Mouse (Mus musculus) stomach, postnatal 0 days (tissue): Measurements from ENCODE around the gene Fbxo8. TPM values are rescaled to one million over a fixed set of nuclear protein-coding genes. Genes with fewer than 3 reads are reported as not detected.
A peak's percentile ranks its signal among the peaks of the same experiment; 100 is the strongest.

Experiments used
- ATAC-seq: fragments of 200-750 bp; cut with Nextera tagmentation; 2 replicates; pipeline ENCODE4 v1.8.0; 2017; ENCODE audit not compliant: low FRiP score, low TSS enrichment
- DNase-seq: peaks from one replicate; pipeline ENCODE4 v3.0.0-alpha.2; 2016; ENCODE audit warnings: low spot score
- H3K27ac ChIP-seq: fragments of 300-500 bp; sonication (generic); replicated peaks from 2 replicates; pipeline ENCODE4 v1.5.1; 2014; ENCODE audit warnings: mild to moderate bottlenecking, control low read depth
- H3K27me3 ChIP-seq: fragments of 300-500 bp; sonication (generic); 2 replicates; pipeline ENCODE4 v1.6.1; 2014; ENCODE audit warnings: low read length; ENCODE audit not compliant: control insufficient read depth, insufficient read depth
- H3K36me3 ChIP-seq: fragments of 300-500 bp; sonication (generic); 2 replicates; pipeline ENCODE4 v1.6.1; 2014; ENCODE audit warnings: low read length, mixed read lengths; ENCODE audit not compliant: control insufficient read depth, insufficient read depth
- H3K4me1 ChIP-seq: fragments of 300-500 bp; sonication (generic); replicated peaks from 2 replicates; pipeline ENCODE4 v1.6.1; 2014; ENCODE audit warnings: antibody characterized with exemption; ENCODE audit not compliant: control insufficient read depth, insufficient read depth
- H3K4me2 ChIP-seq: fragments of 300-500 bp; sonication (generic); replicated peaks from 2 replicates; pipeline ENCODE4 v1.6.1; 2014; ENCODE audit warnings: low read depth, mild to moderate bottlenecking, control low read depth, moderate library complexity
- H3K4me3 ChIP-seq: fragments of 300-500 bp; sonication (generic); 2 replicates; pipeline ENCODE4 v1.5.1; 2014; ENCODE audit warnings: low read depth, low read length, control low read depth
- H3K9ac ChIP-seq: fragments of 300-500 bp; sonication (generic); 2 replicates; pipeline ENCODE4 v1.6.1; 2014; ENCODE audit warnings: mild to moderate bottlenecking, low read length, control low read depth, mixed read lengths
- H3K9me3 ChIP-seq: fragments of 300-500 bp; sonication (generic); 2 replicates; pipeline ENCODE4 v1.6.1; 2016; ENCODE audit warnings: low read length; ENCODE audit not compliant: control insufficient read depth
- CTCF ChIP-seq: IDR thresholded peaks from 2 replicates; pipeline ENCODE4 v1.5.1; 2016; ENCODE audit warnings: antibody characterized with exemption, low read depth, mild to moderate bottlenecking, moderate library complexity
- EP300 ChIP-seq: optimal IDR thresholded peaks from 2 replicates; pipeline ENCODE3; 2016; ENCODE audit warnings: antibody characterized with exemption
- WGBS: fragments of 180-500 bp; shearing (Covaris S2); extraction: QIAGEN DNeasy Blood & Tissue Kit; methylation state at CpG from one replicate; pipeline ENCODE4 v1.1.7; 2014; 5-methylcytosine and 5-hydroxymethylcytosine counted together
- microRNA-seq: library from miRNA; unstranded; fragments of <30 nt; microRNA quantifications from one replicate; pipeline ENCODE4, GENCODE M21; 2016
- polyA plus RNA-seq: library from polyadenylated mRNA; unstranded; fragments of >200 nt; fragmentation: Nextera tagmentation; extraction: Ambion mirVana; gene quantifications from 2 replicates; pipeline ENCODE4 v1.2.1, GENCODE M21; 2015

The Fbxo8 gene
- polyA plus RNA-seq, 1 experiment from 2014 or later: 38.9 TPM

DNA sequence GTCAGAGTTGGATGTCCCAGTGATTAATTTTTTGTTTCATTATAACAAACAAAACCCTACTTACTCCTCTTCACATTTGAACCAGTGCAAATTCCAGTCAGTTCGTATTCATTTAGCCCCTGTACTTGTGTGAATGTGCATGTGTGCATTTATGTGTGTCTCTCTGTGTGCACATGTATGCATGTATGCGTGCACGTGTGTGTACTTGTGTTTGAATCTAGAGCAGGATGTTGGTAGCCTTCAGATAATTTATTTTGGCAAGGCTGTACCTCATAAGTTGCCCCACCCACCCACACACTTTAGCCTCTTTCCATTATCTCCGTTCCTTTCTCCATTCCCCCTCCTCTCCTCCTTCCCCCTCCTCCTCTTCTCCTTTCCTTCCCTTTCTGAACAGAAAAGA, 70.2 kb downstream of the Fbxo8 start:
- ATAC-seq (no peak), DNase-seq (no peak)
- no peak overlapping the region for H3K27ac ChIP-seq
- H3K9ac ChIP-seq: no peak overlapping the region
- H3K4me1 ChIP-seq: no peaks in the 10 kb centered on the region
- H3K9me3 ChIP-seq: no peaks in the 10 kb centered on the region
- no peak overlapping the region for H3K4me3 ChIP-seq
- no peak overlapping the region for H3K4me2 ChIP-seq
- H3K36me3 ChIP-seq: no peaks in the 10 kb centered on the region
- TF ChIP-seq CTCF: no peak
- TF ChIP-seq EP300: no peak
- no peaks in the 10 kb centered on the region for H3K27me3 ChIP-seq
- 36% methylated on average over 4 of the region's 4 CpGs for WGBS

DNA sequence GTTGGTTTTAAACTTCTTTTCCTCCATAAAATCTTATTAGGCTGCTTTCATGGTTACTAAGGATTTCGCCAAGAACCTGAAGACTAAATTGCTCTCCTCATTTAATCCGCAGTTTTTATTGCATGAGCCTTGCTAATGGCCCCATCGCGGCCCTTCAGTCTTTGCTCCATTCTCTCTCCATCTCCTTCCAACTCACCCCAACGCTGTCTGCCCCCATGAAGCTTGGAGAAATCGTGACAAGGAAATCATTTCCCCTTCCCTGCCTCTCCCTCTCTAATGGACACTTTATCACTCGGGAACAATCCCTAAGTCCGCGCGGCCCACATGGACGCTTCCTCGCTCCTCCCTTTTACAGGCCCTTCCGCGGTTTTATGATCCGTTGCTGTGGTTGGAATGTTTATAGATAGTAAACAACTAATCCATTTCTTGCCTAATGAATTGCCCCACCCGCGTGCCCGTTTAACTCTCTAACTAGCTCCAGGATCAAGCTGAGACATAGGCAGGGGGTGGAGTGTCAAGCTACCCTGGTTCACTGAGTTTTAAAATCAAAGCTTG, 71.7 kb downstream of the Fbxo8 start:
- no peaks in the 10 kb centered on the region for H3K4me1 ChIP-seq
- peak overlapping the region; percentile 32 for H3K4me2 ChIP-seq
- no peaks in the 10 kb centered on the region for H3K9me3 ChIP-seq
- WGBS: 16% methylated on average over 18 of the region's 18 CpGs
- no peak overlapping the region for H3K27ac ChIP-seq
- ATAC-seq (no peak), DNase-seq (no peak)
- no peak for TF ChIP-seq CTCF
- no peak overlapping the region for H3K4me3 ChIP-seq
- H3K27me3 ChIP-seq: no peaks in the 10 kb centered on the region
- no peak overlapping the region for H3K9ac ChIP-seq
- no peaks in the 10 kb centered on the region for H3K36me3 ChIP-seq

DNA sequence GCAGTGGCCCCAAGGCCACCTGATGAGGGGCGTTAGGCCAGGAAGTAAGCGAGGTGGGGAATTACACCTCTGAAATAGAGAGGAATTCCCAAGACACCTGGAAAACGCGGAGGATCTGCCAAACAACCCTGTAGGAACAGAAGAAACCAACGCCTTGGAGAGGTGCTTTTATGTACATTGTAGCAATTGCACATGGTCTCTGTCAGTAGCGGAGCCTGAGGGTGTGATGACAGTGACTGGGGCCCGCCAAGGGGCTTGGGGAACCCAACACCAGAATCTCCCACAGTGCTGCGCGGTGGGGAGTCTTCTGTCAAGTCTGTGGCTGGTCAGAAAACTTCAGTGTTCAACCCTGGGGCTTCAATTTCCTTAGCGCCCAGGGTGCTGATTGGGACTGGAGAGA, 72.5 kb downstream of the Fbxo8 start:
- Histone ChIP-seq H3K4me3 (no peak overlapping the region), H3K4me2 (no peak overlapping the region), H3K9me3 (no peaks in the 10 kb centered on the region), H3K27ac (no peak overlapping the region), H3K9ac (no peak overlapping the region), H3K4me1 (no peaks in the 10 kb centered on the region), H3K36me3 (no peaks in the 10 kb centered on the region), H3K27me3 (no peaks in the 10 kb centered on the region)
- DNase-seq (no peak), ATAC-seq (no peak)
- 31% methylated on average over 10 of the region's 10 CpGs for WGBS
- TF ChIP-seq CTCF (no peak), EP300 (no peak)

DNA sequence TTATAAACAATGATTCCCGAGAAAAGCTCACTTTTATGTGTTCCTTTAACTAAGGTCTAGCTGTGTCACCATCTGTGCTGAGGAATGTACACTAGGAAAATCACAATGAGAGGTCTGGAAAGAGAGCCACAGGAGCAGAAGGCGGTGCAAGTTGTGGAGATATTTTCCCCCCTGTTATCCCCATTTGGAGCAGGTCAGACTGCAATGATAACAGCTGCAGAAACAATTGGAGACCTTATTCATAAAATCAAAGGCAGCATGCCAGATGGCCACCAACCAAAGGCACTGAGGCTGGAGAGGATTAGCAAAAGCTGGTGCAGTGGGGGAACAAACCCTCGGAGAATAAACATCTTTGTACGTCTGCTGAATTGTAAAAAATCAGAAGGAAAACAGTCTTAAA, 78.3 kb downstream of the Fbxo8 start:
- no peaks in the 10 kb centered on the region for H3K9me3 ChIP-seq
- 18% methylated on average over 4 of the region's 4 CpGs for WGBS
- no peak overlapping the region for H3K4me3 ChIP-seq
- TF ChIP-seq CTCF (no peak), EP300 (no peak)
- no peak for ATAC-seq
- no peaks in the 10 kb centered on the region for H3K36me3 ChIP-seq
- no peak overlapping the region for H3K4me2 ChIP-seq
- no peak overlapping the region for H3K9ac ChIP-seq
- H3K27me3 ChIP-seq: no peaks in the 10 kb centered on the region
- no peaks in the 10 kb centered on the region for H3K4me1 ChIP-seq
- no peak overlapping the region for H3K27ac ChIP-seq
- DNase-seq: no peak

DNA sequence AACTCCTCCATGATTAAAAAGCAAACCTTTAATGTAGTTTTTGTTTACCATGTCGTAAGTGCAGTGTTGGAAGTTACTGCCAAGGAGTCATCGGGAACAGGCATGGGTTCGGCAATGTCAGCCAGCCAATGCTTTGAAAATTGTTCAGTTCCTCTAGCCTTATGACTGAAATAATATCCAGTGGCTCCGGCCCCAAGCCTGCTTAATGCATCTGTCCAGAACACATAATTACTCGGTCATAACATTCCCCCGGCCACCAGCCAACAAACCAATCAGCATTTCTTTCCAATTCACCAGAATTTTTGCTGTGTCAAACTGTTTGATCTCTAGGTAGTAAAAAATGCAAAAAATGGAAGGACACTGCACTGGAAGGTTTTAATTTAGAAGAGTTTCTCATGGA, 88.4 kb downstream of the Fbxo8 start:
- no peaks in the 10 kb centered on the region for H3K27me3 ChIP-seq
- TF ChIP-seq CTCF (no peak), EP300 (no peak)
- 42% methylated on average over 6 of the region's 6 CpGs for WGBS
- no peaks in the 10 kb centered on the region for H3K36me3 ChIP-seq
- H3K4me3 ChIP-seq: peak overlapping the region; percentile 16; the same call in 1 of the 2 replicates
- H3K9me3 ChIP-seq: no peaks in the 10 kb centered on the region
- peak overlapping the region; percentile 19; the same call in 1 of the 2 replicates for H3K4me2 ChIP-seq
- DNase-seq (peak; percentile 18), ATAC-seq (no peak)
- no peaks in the 10 kb centered on the region for H3K4me1 ChIP-seq
- H3K9ac ChIP-seq: no peak overlapping the region
- H3K27ac ChIP-seq: no peak overlapping the region

Small RNA genes within 50 kb of the gene (microRNA-seq; reads per million reads assigned to microRNA genes)
- gene Gm25992: not detected

Other genes with a start within 250 kb of the Fbxo8 start
- gene Cep44, start within 50 bp of the Fbxo8 start, polyA plus RNA-seq: 17.6 and 19.1 TPM in 2 replicates